Mouse (Mus musculus): ENCODE measurements around the gene Gys2. TPM values are rescaled to one million over a fixed set of nuclear protein-coding genes. Genes with fewer than 3 reads are reported as not detected.

Gys2 gene
- polyA plus RNA-seq (2015; fragmentation: Nextera tagmentation; extraction: Ambion mirVana): 0.17 TPM in 1 of 2 replicates, not detected in the other

GRCm38 (mm10) chr6:142472801-142473203 lies at the start of gene Gys2:
Gys2 (minus strand) TSS chr6:142473109.

GRCm38 (mm10) chr6:142507785-142508162 lies 34.9 kb upstream of the Gys2 start, which contains the start of gene Ldhb:
Ldhb (minus strand) TSS chr6:142507957.

GRCm38 (mm10) chr6:142412906-142413491 lies 59.9 kb downstream of the Gys2 start, which contains the start of gene Spx:
Spx (plus strand) TSS chr6:142413441.

GRCm38 (mm10) chr6:142387011-142387754 lies 85.7 kb downstream of the Gys2 start, which contains the start of the genes Recql and Golt1b:
Recql (minus strand) TSS chr6:142387087.
Golt1b (plus strand) TSS chr6:142387221.

Other genes starting within 250 kb of the Gys2 start
- not detected in 2 replicates for gene Iapp, start 174.7 kb downstream of the Gys2 start, polyA plus RNA-seq (2015; fragmentation: Nextera tagmentation; extraction: Ambion mirVana)
- gene Slco1a5, start 150.1 kb downstream of the Gys2 start, polyA plus RNA-seq (2015; fragmentation: Nextera tagmentation; extraction: Ambion mirVana): not detected in 2 replicates
- 9.5 and 13.5 TPM in 2 replicates for gene Pyroxd1, start 127.5 kb downstream of the Gys2 start, polyA plus RNA-seq (2015; fragmentation: Nextera tagmentation; extraction: Ambion mirVana)
- 5.4 and 7.4 TPM in 2 replicates for gene Recql, start 86.0 kb downstream of the Gys2 start, polyA plus RNA-seq (2015; fragmentation: Nextera tagmentation; extraction: Ambion mirVana)
- gene Golt1b, start 85.9 kb downstream of the Gys2 start, polyA plus RNA-seq (2015; fragmentation: Nextera tagmentation; extraction: Ambion mirVana): 43.8 and 57.1 TPM in 2 replicates
- gene Spx, start 59.7 kb downstream of the Gys2 start, polyA plus RNA-seq (2015; fragmentation: Nextera tagmentation; extraction: Ambion mirVana): 0.13 and 0.17 TPM in 2 replicates
- gene Ldhb, start 34.8 kb upstream of the Gys2 start, polyA plus RNA-seq (2015; fragmentation: Nextera tagmentation; extraction: Ambion mirVana): 195 and 214 TPM in 2 replicates
- gene Kcnj8, start 98.5 kb upstream of the Gys2 start, polyA plus RNA-seq (2015; fragmentation: Nextera tagmentation; extraction: Ambion mirVana): 23.6 and 30.3 TPM in 2 replicates
- 15.1 and 18.6 TPM in 2 replicates for gene Abcc9, start 229.2 kb upstream of the Gys2 start, polyA plus RNA-seq (2015; fragmentation: Nextera tagmentation; extraction: Ambion mirVana)

Measured in skeletal muscle tissue, postnatal 0 days (tissue).